Mouse (Mus musculus) brain, embryonic 14.5 days (tissue): Measurements from ENCODE around the gene Gm13285.

Source experiments
- CTCF ChIP-seq: fragments of 200-500 bp; IDR thresholded peaks from 2 replicates; pipeline ENCODE4 v1.5.1; 2012; ENCODE audit warnings: inconsistent platforms, mild to moderate bottlenecking, moderate library complexity, borderline replicate concordance; ENCODE audit not compliant: insufficient read depth, insufficient read length; ENCODE audit errors: extremely low read depth
- POLR2A ChIP-seq: fragments of 200-500 bp; IDR thresholded peaks from 2 replicates; pipeline ENCODE4 v1.6.1; 2012; ENCODE audit warnings: mild to moderate bottlenecking, inconsistent platforms, borderline replicate concordance; ENCODE audit not compliant: poor library complexity, insufficient read depth, insufficient read length, severe bottlenecking; ENCODE audit errors: extremely low read depth

- no peak for TF ChIP-seq CTCF
- TF ChIP-seq POLR2A: no peak
These were observed 16.5 kb downstream of the Gm13285 start, which contains the start of gene Ifna7 for GRCm38 (mm10) chr4:88815928-88816327.
